4 mouse cellular contexts compared by ENCODE assay signal in genomic region chr17:6522185-6522584, GRCm38 (mm10).
DNase-seq lines count a peak whose midpoint lies in the region.

No protein-coding gene starts in this region.

- peak; percentile 15 to 16 for DNase-seq in cerebellum, postnatal 10 days
- DNase-seq in heart, adult 11 months = peak; percentile 80
- peak; percentile 36 for DNase-seq in testis, postnatal 10 days (ENCODE audit: low spot score)
- DNase-seq in urinary bladder, postnatal 10 days (ENCODE audit: low spot score) = peak; percentile 9

Comparison
In these comparisons a context has a peak if more than half of its experiments do, and no peak if none do; other contexts are left out.
1. Peak in every context shown above with its lines: DNase-seq.
2. DNase-seq: peak in every context shown above with its lines; median percentile 80 in heart, adult 11 months; 36 in testis, postnatal 10 days; 16 in cerebellum, postnatal 10 days; 9 in urinary bladder, postnatal 10 days.